Mouse (Mus musculus): ENCODE results near the gene Gm4201.
"Not testable (repeated sequence)": the region's sequence is repeated elsewhere in the genome, so short reads cannot be mapped to it uniquely, and the experiment has no call there.

Gm4201 gene

GRCm38 (mm10) chr7:22565243-22565642 lies at the start of gene Gm4201:
Gm4201 (minus strand) TSS chr7:22565343.
- DNase-seq (ENCODE audit: low read depth, low spot score) = not testable (repeated sequence)

DNA sequence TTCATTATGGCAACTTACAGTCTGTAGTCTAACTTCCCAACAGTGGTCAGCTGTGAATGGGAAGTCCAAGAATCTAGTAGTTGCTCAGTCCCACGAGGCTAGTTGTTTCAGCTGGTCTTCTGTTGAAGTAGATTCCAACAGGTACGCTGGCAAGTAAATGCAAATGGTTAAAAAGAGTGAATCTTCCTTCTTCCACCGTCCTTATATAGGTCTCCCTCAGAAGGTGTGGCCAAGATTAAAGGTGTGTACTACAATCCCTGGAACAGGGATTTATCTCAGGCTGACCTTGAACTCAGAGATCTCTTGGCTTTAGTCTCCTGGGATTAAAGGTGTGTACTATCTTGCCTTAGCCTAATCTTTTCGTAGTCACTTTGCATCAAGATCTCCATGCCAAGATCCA lies 22.9 kb upstream of the Gm4201 start, which contains the start of gene Gm4565:
Gene Gm4565 (minus strand): TSS at position 101 of the 400 bp plus-strand sequence.
- DNase-seq (ENCODE audit: low read depth, low spot score) = not testable (repeated sequence)

- DNase-seq (ENCODE audit: low read depth, low spot score) = not testable (repeated sequence)
These were observed 30.4 kb downstream of the Gm4201 start, which contains the start of gene Gm8677 for GRCm38 (mm10) chr7:22534787-22535186. Gm8677 (minus strand) TSS chr7:22534887.

DNA sequence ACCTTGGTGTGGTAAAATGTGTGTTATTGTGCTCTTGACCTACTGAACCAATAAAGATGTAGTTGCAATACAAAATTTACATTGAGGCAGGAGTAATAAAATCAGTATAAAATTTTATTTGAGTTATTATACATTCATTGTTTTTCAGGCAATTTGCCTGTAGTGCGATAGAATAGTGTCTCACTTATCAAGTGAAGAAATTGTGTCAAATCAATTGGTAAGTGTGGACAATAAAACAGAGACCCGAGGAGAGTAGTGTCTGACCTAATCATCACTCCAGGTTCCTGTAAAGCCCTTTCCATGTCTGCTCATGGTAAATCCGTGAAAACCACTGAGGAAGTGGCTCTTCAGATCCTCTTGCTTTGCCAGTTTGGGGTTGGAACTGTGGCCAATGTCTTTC lies 42.5 kb downstream of the Gm4201 start, which contains the start of gene Vmn1r152:
Gene Vmn1r152 (plus strand): TSS at position 301 of the 400 bp plus-strand sequence.
- not testable (repeated sequence) for DNase-seq (ENCODE audit: low read depth, low spot score)
